Mouse (Mus musculus) cerebellum, adult 11-12 months (tissue): ENCODE data around the gene Atp1a3.

Experiments
- DNase-seq: peaks from one replicate; pipeline ENCODE4 v3.0.0; 2022

The Atp1a3 gene

GRCm38 (mm10) chr7:24954450-24954849, 51.3 kb downstream of the Atp1a3 start:
- no peak for DNase-seq

- DNase-seq: no peak
Measured at GRCm38 (mm10) chr7:24953966-24954365, 51.8 kb downstream of the Atp1a3 start.

- DNase-seq: peak; percentile 44
Measured at GRCm38 (mm10) chr7:24949958-24950623, 55.7 kb downstream of the Atp1a3 start.

GRCm38 (mm10) chr7:24948774-24949173, 57.0 kb downstream of the Atp1a3 start:
- DNase-seq: no peak

- DNase-seq: no peak
Measured at GRCm38 (mm10) chr7:24947316-24948048, 58.3 kb downstream of the Atp1a3 start.

GRCm38 (mm10) chr7:24944257-24944950, 61.4 kb downstream of the Atp1a3 start, which contains the start of gene Gm4881:
Gene Gm4881, minus strand, starts transcription at chr7:24944494.
- DNase-seq: no peak

- no peak for DNase-seq
Measured at GRCm38 (mm10) chr7:24943641-24944040, 62.1 kb downstream of the Atp1a3 start.

- DNase-seq: no peak
Measured at GRCm38 (mm10) chr7:24931651-24932050, 74.1 kb downstream of the Atp1a3 start.

- no peak for DNase-seq
Measured at GRCm38 (mm10) chr7:24930475-24930874, 75.3 kb downstream of the Atp1a3 start.
